Mouse (Mus musculus): Measurements from ENCODE around the gene Bicd2.

DNA sequence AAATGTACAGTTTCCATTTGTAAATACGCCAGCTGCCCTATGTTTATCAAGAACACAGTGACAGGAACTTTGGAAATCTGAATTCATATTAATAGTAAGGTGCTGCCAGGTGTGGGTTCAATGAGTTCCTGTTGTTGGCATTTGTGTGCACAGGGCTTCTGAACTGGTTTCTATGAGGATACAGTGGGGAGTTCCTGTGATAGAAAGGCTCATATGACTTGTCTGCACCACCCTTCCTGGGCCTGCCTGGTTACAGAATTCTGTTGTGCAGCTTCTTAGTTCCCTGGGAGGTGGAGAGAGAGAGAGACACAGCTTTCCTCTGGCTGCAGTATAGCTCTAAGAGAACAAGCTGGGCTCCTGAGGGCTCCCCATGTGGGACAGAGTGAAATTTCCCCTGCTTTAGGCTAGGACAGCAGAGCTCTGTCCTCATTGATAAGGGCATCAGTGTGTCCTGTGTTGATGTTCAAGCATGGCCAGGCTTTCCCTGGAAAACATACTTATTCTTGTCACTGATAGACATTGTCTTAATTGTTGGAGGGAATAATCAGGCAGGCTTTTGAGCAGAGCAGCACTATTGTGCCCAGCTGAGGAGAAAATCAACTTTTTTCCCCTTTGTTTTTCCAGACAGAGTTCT, 86.8 kb downstream of the Bicd2 start:
- no peak for TF ChIP-seq CHD2 (IDR thresholded peaks at IDR 0.05; ENCODE audit: low read depth, low read length)
- no peak for TF ChIP-seq HCFC1 (IDR thresholded peaks at IDR 0.05; ENCODE audit: borderline replicate concordance, insufficient read depth, low read length)
- no peak for TF ChIP-seq MAFK (IDR thresholded peaks at IDR 0.05; ENCODE audit: insufficient read depth, low read depth, low read length)
- TF ChIP-seq ZC3H11A (IDR thresholded peaks at IDR 0.05; ENCODE audit: borderline replicate concordance, low read depth, low read length) = no peak
